Mouse (Mus musculus) right cerebral cortex, postnatal 14 days (tissue): ENCODE measurements at regions not wholly inside any gene's neighbourhood (a gene's known extent, or its start where the extent isn't known, plus 50 kb on each side); places are given as distances from the start of the nearest gene placed in this dataset.
A peak's percentile ranks its signal among the peaks of the same experiment; 100 is the strongest.
"Not testable (repeated sequence)": the region's sequence is repeated elsewhere in the genome, so short reads cannot be mapped to it uniquely, and the experiment has no call there.

Experiments used
- DNase-seq: peaks from one replicate; pipeline ENCODE4 v3.0.0; 2022

DNA sequence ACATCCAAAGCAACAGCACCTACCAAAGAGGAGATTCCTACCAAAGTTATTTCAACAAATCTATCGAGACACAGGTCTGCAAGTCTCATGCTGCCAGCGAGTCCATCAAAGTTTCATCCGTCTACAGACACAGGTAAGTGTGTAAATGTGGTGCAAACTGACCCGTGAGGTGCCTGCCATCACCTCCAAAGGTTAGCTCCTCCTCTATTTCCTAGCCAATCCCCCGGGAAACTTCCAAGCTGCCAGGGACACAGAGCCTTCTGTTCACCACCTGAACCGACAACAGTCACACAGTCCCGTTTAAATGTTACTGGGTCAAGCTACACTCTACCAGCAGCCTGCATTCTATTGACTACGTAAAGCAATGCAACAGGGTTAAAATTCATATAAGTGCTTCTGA, 113.5 kb downstream of the Snurf start:
- not testable (repeated sequence) for DNase-seq

DNA sequence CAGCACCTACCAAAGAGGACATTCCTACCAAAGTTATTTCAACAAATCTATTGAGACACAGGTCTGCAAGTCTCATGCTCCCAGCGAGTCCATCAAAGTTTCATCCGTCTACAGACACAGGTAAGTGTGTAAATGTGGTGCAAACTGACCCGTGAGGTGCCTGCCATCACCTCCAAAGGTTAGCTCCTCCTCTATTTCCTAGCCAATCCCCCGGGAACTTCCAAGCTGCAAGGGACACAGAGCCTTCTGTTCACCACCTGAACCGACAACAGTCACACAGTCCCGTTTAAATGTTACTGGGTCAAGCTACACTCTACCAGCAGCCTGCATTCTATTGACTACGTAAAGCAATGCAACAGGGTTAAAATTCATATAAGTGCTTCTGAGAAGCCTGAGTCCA, 146.4 kb downstream of the Snurf start:
- DNase-seq: peak; percentile 14
